ENCODE assay signal across 10 mouse cellular contexts in the genomic region with DNA sequence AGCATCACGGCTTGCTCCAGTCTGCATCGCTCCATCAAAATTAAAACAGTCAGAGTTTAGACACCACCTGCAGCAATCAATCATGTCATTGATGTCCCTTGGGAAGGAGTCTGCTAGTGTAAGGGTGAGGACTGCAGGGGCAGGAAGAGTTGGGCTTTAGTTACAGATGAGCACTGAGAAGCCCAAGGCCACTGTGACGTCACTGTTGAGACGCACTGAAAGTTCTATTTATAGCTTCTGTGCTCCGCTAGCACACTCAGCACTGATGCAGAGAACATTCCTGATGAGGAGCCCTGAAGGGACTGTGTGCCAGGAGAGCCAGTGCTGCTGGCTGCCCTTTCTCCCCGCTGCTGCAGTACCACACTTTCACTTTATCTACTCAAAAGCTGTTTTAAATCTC. TPM values are rescaled to one million over a fixed set of nuclear protein-coding genes. Genes with fewer than 3 reads are reported as not detected.
DNase-seq lines count a peak whose midpoint lies in the region; ATAC-seq lines count a peak whose summit lies in the region.
"Had no signal": no experiment of that assay in that cellular context is flagged by ENCODE, and none has a peak within 500 bp of the region (broad histone marks: within the 10 kb centered on the region; RNA-seq: fewer than 3 reads in every experiment).

No protein-coding gene starts in this region.

- peaks cover 15% of the 10 kb centered on the region for H3K4me1 ChIP-seq in kidney, embryonic 15.5 days
- peaks cover 11% of the 10 kb centered on the region for H3K4me1 ChIP-seq in limb, embryonic 13.5 days

- WGBS in kidney, embryonic 15.5 days, result 32% methylated on average over 6 of the region's 6 CpGs
- 52% methylated on average over 6 of the region's 6 CpGs for WGBS in limb, embryonic 13.5 days

- H3K27ac ChIP-seq in kidney, embryonic 15.5 days, result no peak overlapping the region
- no peak overlapping the region for H3K27ac ChIP-seq in limb, embryonic 13.5 days
- H3K27ac ChIP-seq: macrophage had no signal

- H3K36me3 ChIP-seq in kidney, embryonic 15.5 days, result peaks cover 52% of the 10 kb centered on the region
- H3K36me3 ChIP-seq in limb, embryonic 13.5 days, result peaks cover 32% of the 10 kb centered on the region

- ATAC-seq in kidney, embryonic 15.5 days (replicated peaks; ENCODE audit: low FRiP score), result peak; percentile 80
- peak; percentile 85 for ATAC-seq in limb, embryonic 13.5 days (ENCODE audit: low FRiP score, low read depth)

- no peak overlapping the region for H3K4me2 ChIP-seq in kidney, embryonic 15.5 days
- no peak overlapping the region for H3K4me2 ChIP-seq in limb, embryonic 13.5 days (replicated peaks)

- H3K27me3 ChIP-seq in kidney, embryonic 15.5 days, result no peaks in the 10 kb centered on the region
- H3K27me3 ChIP-seq in limb, embryonic 13.5 days, result no peaks in the 10 kb centered on the region

- H3K9ac ChIP-seq in kidney, embryonic 15.5 days, result no peak overlapping the region
- H3K9ac ChIP-seq in limb, embryonic 13.5 days, result no peak overlapping the region

- H3K9me3 ChIP-seq in kidney, embryonic 15.5 days (replicated peaks), result no peaks in the 10 kb centered on the region
- H3K9me3 ChIP-seq in limb, embryonic 13.5 days, result no peaks in the 10 kb centered on the region
- H3K9me3 ChIP-seq: G1E had no signal

- no peak for DNase-seq in kidney, postnatal 10 days
- DNase-seq in adrenal gland, adult 18-20 months (ENCODE audit: low spot score in 2 of 2), result peak; percentile 25 to 43
- peak; percentile 50 for DNase-seq in gastrocnemius, postnatal 14 days
- no peak for DNase-seq in spleen, adult 12 weeks (ENCODE audit: low spot score)
- DNase-seq in urinary bladder, postnatal 36 days (ENCODE audit: low spot score in 2 of 2), result no peak
- DNase-seq in B cell, adult 2 months, result no peak

- H3K4me3 ChIP-seq in kidney, embryonic 15.5 days (replicated peaks), result no peak overlapping the region
- no peak overlapping the region for H3K4me3 ChIP-seq in limb, embryonic 13.5 days

- intact Hi-C loops in gastrocnemius, postnatal 14 days (cut with DNase I; ENCODE audit: low total_unique reads), result no loop called here

RNA-seq across cellular contexts. Expression of a gene that starts 49.6 kb away (rescaled TPM):
- 69.9 and 72.1 TPM in 2 replicates for polyA plus RNA-seq in kidney, embryonic 15.5 days (2015; fragmentation: Nextera tagmentation; extraction: Ambion mirVana)
- total RNA-seq in adrenal gland, adult 18-20 months (2021), result 10 to 100 TPM; 75.2 to 92.7 TPM
- total RNA-seq in gastrocnemius, postnatal 14 days (2021), result 100 to 1,000 TPM; 145 to 155 TPM
- 60.6 and 64.0 TPM in 2 replicates for polyA plus RNA-seq in limb, embryonic 13.5 days (2015; fragmentation: Nextera tagmentation; extraction: Ambion mirVana)

Comparison
In these comparisons a context has a peak if more than half of its experiments do, and no peak if none do; other contexts are left out.
1. DNase-seq: peak in adrenal gland, adult 18-20 months (2 of 2) and gastrocnemius, postnatal 14 days (single experiment); none in kidney, postnatal 10 days (single experiment), spleen, adult 12 weeks (single experiment), urinary bladder, postnatal 36 days (0 of 2) and B cell, adult 2 months (0 of 2).